Mouse (Mus musculus): Measurements from ENCODE around the gene Ccr3. TPM values are rescaled to one million over a fixed set of nuclear protein-coding genes. Genes with fewer than 3 reads are reported as not detected.
A peak's percentile ranks its signal among the peaks of the same experiment; 100 is the strongest.
"Not testable (repeated sequence)": the region's sequence is repeated elsewhere in the genome, so short reads cannot be mapped to it uniquely, and the experiment has no call there.

The Ccr3 gene
- total and polyA plus RNA-seq, 3 experiments = 0.04 TPM; not detected in 2

DNA sequence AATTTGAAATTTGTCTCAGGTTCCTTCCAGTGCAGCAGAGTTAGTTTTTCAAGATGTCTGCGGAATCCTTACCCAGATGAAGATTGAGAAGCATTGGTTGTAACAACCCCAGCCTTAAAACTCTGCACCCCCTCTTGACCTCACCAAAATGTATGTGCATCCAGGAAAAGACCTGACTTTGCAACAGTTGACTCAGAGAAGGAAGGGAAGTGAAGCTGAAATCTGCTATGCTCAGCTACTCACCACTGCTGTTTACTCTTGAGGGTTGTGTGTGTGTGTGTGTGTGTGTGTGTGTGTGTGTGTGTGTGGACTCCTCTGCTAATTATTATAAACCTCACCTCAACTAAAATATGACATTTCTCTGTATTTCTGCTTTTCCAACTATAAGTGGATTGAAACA is 49.7 kb downstream of the Ccr3 start:
- H3K9me3 ChIP-seq (replicated peaks; ENCODE audit: low read length) = no peaks in the 10 kb centered on the region
- DNase-seq (ENCODE audit: extremely low read depth) = no peak
- no peak overlapping the region for H3K9ac ChIP-seq (ENCODE audit: insufficient read depth, low read depth)
- H3K36me3 ChIP-seq (replicated peaks in 1 of 2; ENCODE audit: control insufficient read depth in 1 of 2, insufficient read depth in 1 of 2, low read length in 1 of 2) = no peaks in the 10 kb centered on the region
- TF ChIP-seq E2F4 (IDR thresholded peaks at IDR 0.05; ENCODE audit: insufficient replicate concordance, low read depth, low read length) (no peak), USF2 (conservative IDR thresholded peaks at IDR 0.05; ENCODE audit: low read depth, low read length) (no peak), HCFC1 (IDR thresholded peaks at IDR 0.05; ENCODE audit: low read depth, low read length) (no peak), IRF4 (IDR thresholded peaks at IDR 0.05; ENCODE audit: low read depth, low read length) (peak; percentile 54; the same call in 1 of the 2 replicates), MYC (IDR thresholded peaks at IDR 0.05; ENCODE audit: low read depth, low read length) (no peak), JUND (conservative IDR thresholded peaks at IDR 0.05; ENCODE audit: low read depth, low read length) (no peak), TCF12 (IDR thresholded peaks at IDR 0.05; ENCODE audit: low read depth, low read length) (no peak), ZKSCAN1 (IDR thresholded peaks at IDR 0.05; ENCODE audit: borderline replicate concordance, low read depth, low read length) (no peak), ZNF384 (IDR thresholded peaks at IDR 0.05; ENCODE audit: low read depth, low read length) (no peak), ETS1 (conservative IDR thresholded peaks at IDR 0.05; ENCODE audit: low read depth, low read length) (no peak), BHLHE40 (IDR thresholded peaks at IDR 0.05; ENCODE audit: low read depth, low read length) (no peak), SMC3 (IDR thresholded peaks at IDR 0.05; ENCODE audit: low read depth, low read length) (no peak), MAFK (IDR thresholded peaks at IDR 0.05; ENCODE audit: insufficient replicate concordance, low read length) (0 out of 2 replicates have a peak, but pooled peaks have one; percentile 59)
- H3K4me2 ChIP-seq (ENCODE audit: insufficient read depth, low read depth, poor library complexity, severe bottlenecking) = no peak overlapping the region
- in situ Hi-C loops (cut with MboI; ENCODE audit: low pct_ligation_motif_present, low pct_unique_long_range_greater_than_20kb, low sequenced_read_pairs) = no loop called here
- no peak overlapping the region for H3K27ac ChIP-seq (ENCODE audit: insufficient read depth, low read depth)
- H3K27me3 ChIP-seq (replicated peaks) = no peaks in the 10 kb centered on the region
- peaks cover 4 to 16% of the 10 kb centered on the region in 2 experiments; a peak in 3 of 4 replicates for H3K4me1 ChIP-seq (ENCODE audit: control insufficient read depth in 1 of 2, insufficient read depth in 2 of 2)
- no peak overlapping the region for H3K4me3 ChIP-seq (replicated peaks in 1 of 3; ENCODE audit: low read depth in 2 of 3, low read length in 2 of 3, poor library complexity in 1 of 3)
- no peaks in the 10 kb centered on the region for H3K79me2 ChIP-seq (replicated peaks; ENCODE audit: control insufficient read depth, extremely low read depth, insufficient read depth, poor library complexity, severe bottlenecking)
- dilution Hi-C loops (cut with MboI; ENCODE audit: extremely low pct_ligation_motif_present, extremely low pct_unique_long_range_greater_than_20kb, low sequenced_read_pairs) = no loop called here

DNA sequence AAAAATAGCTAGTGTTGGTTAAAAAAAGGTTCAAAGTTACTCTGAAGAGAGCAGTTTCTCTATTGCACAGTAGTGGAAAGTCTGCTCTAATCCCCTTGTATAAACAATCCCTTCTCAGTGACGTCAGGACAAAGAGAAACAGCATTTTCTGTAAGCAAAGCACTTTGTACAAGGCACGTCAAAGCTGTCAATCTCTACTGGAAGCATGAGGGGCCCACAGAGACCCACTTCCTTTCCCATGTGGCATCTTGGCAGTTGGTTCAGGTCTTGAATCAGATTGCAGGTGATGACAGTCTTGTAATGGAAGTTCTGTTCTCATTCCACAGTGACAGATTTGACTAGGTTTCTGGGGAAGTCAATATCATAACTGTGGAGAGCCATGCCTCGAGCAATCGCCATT is 58.0 kb downstream of the Ccr3 start:
- TF ChIP-seq CTCF (conservative IDR thresholded peaks at IDR 0.05 in 1 of 2, IDR thresholded peaks at IDR 0.05 in 1 of 2; ENCODE audit: low read depth in 2 of 2, low read length in 2 of 2) = no peak
- no peak for TF ChIP-seq USF2 (conservative IDR thresholded peaks at IDR 0.05; ENCODE audit: low read depth, low read length)
- no peak for TF ChIP-seq UBTF (IDR thresholded peaks at IDR 0.05; ENCODE audit: low read depth, low read length)
- no peak for TF ChIP-seq CHD1 (IDR thresholded peaks at IDR 0.05; ENCODE audit: low read depth, low read length)
- no peak for TF ChIP-seq ETS1 (conservative IDR thresholded peaks at IDR 0.05; ENCODE audit: low read depth, low read length)
- no peak for TF ChIP-seq NRF1 (IDR thresholded peaks at IDR 0.05; ENCODE audit: low read depth, low read length)
- TF ChIP-seq ELF1 (IDR thresholded peaks at IDR 0.05; ENCODE audit: low read depth, low read length) = no peak
- no peak for TF ChIP-seq MAZ (IDR thresholded peaks at IDR 0.05; ENCODE audit: low read depth, low read length)
- TF ChIP-seq ZKSCAN1 (IDR thresholded peaks at IDR 0.05; ENCODE audit: borderline replicate concordance, low read depth, low read length) = no peak
- TF ChIP-seq SIN3A (IDR thresholded peaks at IDR 0.05; ENCODE audit: low read length) = no peak
- TF ChIP-seq CHD2 (IDR thresholded peaks at IDR 0.05; ENCODE audit: low read length) = no peak
- no peak for TF ChIP-seq KAT2A (IDR thresholded peaks at IDR 0.05; ENCODE audit: insufficient replicate concordance, low read length)
- no peak for TF ChIP-seq E2F4 (IDR thresholded peaks at IDR 0.05; ENCODE audit: insufficient replicate concordance, low read depth, low read length)
- no peak for TF ChIP-seq MXI1 (IDR thresholded peaks at IDR 0.05; ENCODE audit: low read depth, low read length)
- no peak for TF ChIP-seq BHLHE40 (IDR thresholded peaks at IDR 0.05; ENCODE audit: low read depth, low read length)
- no peak for DNase-seq (ENCODE audit: extremely low read depth)
- H3K4me1 ChIP-seq (ENCODE audit: control insufficient read depth in 1 of 2, insufficient read depth in 2 of 2) = no peaks in the 10 kb centered on the region
- no peak overlapping the region for H3K4me3 ChIP-seq (replicated peaks in 1 of 3; ENCODE audit: low read depth in 2 of 3, low read length in 2 of 3, poor library complexity in 1 of 3)
- dilution Hi-C loops (cut with MboI; ENCODE audit: extremely low pct_ligation_motif_present, extremely low pct_unique_long_range_greater_than_20kb, low sequenced_read_pairs) (no loop called here), in situ Hi-C loops (cut with MboI; ENCODE audit: low pct_ligation_motif_present, low pct_unique_long_range_greater_than_20kb, low sequenced_read_pairs) (no loop called here)
- H3K79me2 ChIP-seq (replicated peaks; ENCODE audit: control insufficient read depth, extremely low read depth, insufficient read depth, poor library complexity, severe bottlenecking) = no peaks in the 10 kb centered on the region
- no peak overlapping the region for H3K4me2 ChIP-seq (ENCODE audit: insufficient read depth, low read depth, poor library complexity, severe bottlenecking)
- H3K27ac ChIP-seq (ENCODE audit: insufficient read depth, low read depth) = no peak overlapping the region
- no peaks in the 10 kb centered on the region for H3K27me3 ChIP-seq (replicated peaks)
- no peaks in the 10 kb centered on the region for H3K9me3 ChIP-seq (replicated peaks; ENCODE audit: low read length)
- H3K36me3 ChIP-seq (replicated peaks in 1 of 2; ENCODE audit: control insufficient read depth in 1 of 2, insufficient read depth in 1 of 2, low read length in 1 of 2) = no peaks in the 10 kb centered on the region
- no peak overlapping the region for H3K9ac ChIP-seq (ENCODE audit: insufficient read depth, low read depth)

DNA sequence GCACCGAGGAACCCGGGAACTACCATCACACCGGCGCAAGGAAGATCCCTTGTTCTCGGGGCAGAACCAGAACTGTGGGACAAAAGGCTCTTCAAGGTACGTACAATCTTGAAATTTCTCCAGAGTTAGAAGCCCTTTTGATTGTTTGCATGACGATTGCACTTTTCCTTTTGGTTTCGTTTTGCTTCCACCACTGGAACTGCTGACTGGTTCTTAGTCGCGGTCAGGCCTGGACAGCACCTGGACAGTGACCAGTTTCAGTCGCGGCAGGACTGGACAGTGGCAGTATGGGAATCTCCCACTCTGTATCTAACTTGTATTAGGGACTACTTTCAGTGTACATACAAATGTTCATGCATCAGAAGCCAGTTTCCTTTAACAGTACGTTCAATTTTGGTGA is 58.7 kb downstream of the Ccr3 start:
- H3K4me3 ChIP-seq (replicated peaks in 1 of 3; ENCODE audit: low read depth in 2 of 3, low read length in 2 of 3, poor library complexity in 1 of 3); DNase-seq (ENCODE audit: extremely low read depth); H3K4me2 ChIP-seq (ENCODE audit: insufficient read depth, low read depth, poor library complexity, severe bottlenecking); H3K27ac ChIP-seq (ENCODE audit: insufficient read depth, low read depth); H3K27me3 ChIP-seq (replicated peaks); H3K36me3 ChIP-seq (replicated peaks in 1 of 2; ENCODE audit: control insufficient read depth in 1 of 2, insufficient read depth in 1 of 2, low read length in 1 of 2); dilution Hi-C loops (cut with MboI; ENCODE audit: extremely low pct_ligation_motif_present, extremely low pct_unique_long_range_greater_than_20kb, low sequenced_read_pairs); H3K4me1 ChIP-seq (ENCODE audit: control insufficient read depth in 1 of 2, insufficient read depth in 2 of 2); H3K9me3 ChIP-seq (replicated peaks; ENCODE audit: low read length); H3K79me2 ChIP-seq (replicated peaks; ENCODE audit: control insufficient read depth, extremely low read depth, insufficient read depth, poor library complexity, severe bottlenecking); in situ Hi-C loops (cut with MboI; ENCODE audit: low pct_ligation_motif_present, low pct_unique_long_range_greater_than_20kb, low sequenced_read_pairs); H3K9ac ChIP-seq (ENCODE audit: insufficient read depth, low read depth): not testable (repeated sequence)

Data from CH12.LX (cell line).